Mouse (Mus musculus) limb, embryonic 12.5 days (tissue): Measurements from ENCODE around the gene Timp2. TPM values are rescaled to one million over a fixed set of nuclear protein-coding genes. Genes with fewer than 3 reads are reported as not detected.
"Not testable (repeated sequence)": the region's sequence is repeated elsewhere in the genome, so short reads cannot be mapped to it uniquely, and the experiment has no call there.

Experiments
- ATAC-seq: fragments of 200-750 bp; cut with Nextera tagmentation; 2 replicates; pipeline ENCODE4 v1.8.0; 2017; ENCODE audit warnings: low read depth, moderate TSS enrichment; ENCODE audit not compliant: insufficient number of reproducible peaks, insufficient read depth, low FRiP score, low TSS enrichment
- H3K27ac ChIP-seq: fragments of 300-500 bp; sonication (generic); 2 replicates; pipeline ENCODE4 v1.5.1; 2016; ENCODE audit warnings: mild to moderate bottlenecking, moderate library complexity
- H3K27me3 ChIP-seq: fragments of 300-500 bp; sonication (generic); 2 replicates; pipeline ENCODE4 v1.6.1; 2016; ENCODE audit warnings: mild to moderate bottlenecking, moderate library complexity
- H3K36me3 ChIP-seq: fragments of 300-500 bp; sonication (generic); 2 replicates; pipeline ENCODE4 v1.6.1; 2016; ENCODE audit warnings: mild to moderate bottlenecking, moderate library complexity
- H3K4me1 ChIP-seq: fragments of 300-500 bp; sonication (generic); replicated peaks from 2 replicates; pipeline ENCODE4 v1.6.1; 2016
- H3K4me2 ChIP-seq: fragments of 300-500 bp; sonication (generic); 2 replicates; pipeline ENCODE4 v1.6.1; 2016; ENCODE audit warnings: mild to moderate bottlenecking, moderate library complexity
- H3K4me3 ChIP-seq: fragments of 300-500 bp; sonication (generic); replicated peaks from 2 replicates; pipeline ENCODE4 v1.5.1; 2016; ENCODE audit warnings: mild to moderate bottlenecking
- H3K9ac ChIP-seq: fragments of 300-500 bp; sonication (generic); replicated peaks from 2 replicates; pipeline ENCODE4 v1.6.1; 2016; ENCODE audit warnings: mild to moderate bottlenecking, moderate library complexity
- H3K9me3 ChIP-seq: fragments of 300-500 bp; sonication (generic); 2 replicates; pipeline ENCODE4 v1.6.1; 2016; ENCODE audit warnings: mild to moderate bottlenecking, moderate library complexity
- WGBS: fragments of 180-500 bp; shearing (Covaris S2); methylation state at CpG from one replicate; pipeline ENCODE4 v1.1.7; 2016; 5-methylcytosine and 5-hydroxymethylcytosine counted together
- polyA plus RNA-seq: library from polyadenylated mRNA; unstranded; fragments of >200 nt; fragmentation: Nextera tagmentation; extraction: Ambion mirVana; gene quantifications from 2 replicates; pipeline ENCODE4 v1.2.1, GENCODE M21; 2016

Gene Timp2
- polyA plus RNA-seq, 1 experiment from 2014 or later: 77.6 TPM

GRCm38 (mm10) chr11:118321971-118322370, 33.6 kb downstream of the Timp2 start:
- Histone ChIP-seq H3K4me2 (no peak overlapping the region), H3K27me3 (no peaks in the 10 kb centered on the region), H3K36me3 (peaks cover 39% of the 10 kb centered on the region), H3K4me1 (peaks cover 50% of the 10 kb centered on the region), H3K9me3 (no peaks in the 10 kb centered on the region), H3K9ac (no peak overlapping the region), H3K27ac (0 out of 2 replicates have a peak overlapping the region, but pooled peaks have one; percentile 35), H3K4me3 (no peak overlapping the region)
- ATAC-seq: no peak
- WGBS: 63% methylated on average over 4 of the region's 4 CpGs

GRCm38 (mm10) chr11:118321500-118321899, 34.0 kb downstream of the Timp2 start:
- Histone ChIP-seq H3K4me3 (no peak overlapping the region), H3K27ac (peak overlapping the region; percentile 41; the same call in 1 of the 2 replicates), H3K4me2 (no peak overlapping the region), H3K9ac (no peak overlapping the region), H3K36me3 (peaks cover 43% of the 10 kb centered on the region), H3K27me3 (no peaks in the 10 kb centered on the region), H3K4me1 (peaks cover 45% of the 10 kb centered on the region), H3K9me3 (no peaks in the 10 kb centered on the region)
- WGBS: 50% methylated on average over 7 of the region's 7 CpGs
- no peak for ATAC-seq

GRCm38 (mm10) chr11:118318678-118319077, 36.9 kb downstream of the Timp2 start:
- H3K4me2 ChIP-seq: no peak overlapping the region
- no peak for ATAC-seq
- H3K27me3 ChIP-seq: no peaks in the 10 kb centered on the region
- H3K9me3 ChIP-seq: no peaks in the 10 kb centered on the region
- H3K9ac ChIP-seq: no peak overlapping the region
- WGBS: 58% methylated on average over 5 of the region's 5 CpGs
- H3K36me3 ChIP-seq: peaks cover 66% of the 10 kb centered on the region
- peaks cover 22% of the 10 kb centered on the region for H3K4me1 ChIP-seq
- no peak overlapping the region for H3K4me3 ChIP-seq
- H3K27ac ChIP-seq: no peak overlapping the region

GRCm38 (mm10) chr11:118317129-118317528, 38.4 kb downstream of the Timp2 start:
- Histone ChIP-seq H3K4me2 (no peak overlapping the region), H3K4me3 (no peak overlapping the region), H3K4me1 (peaks cover 10% of the 10 kb centered on the region), H3K36me3 (peaks cover 81% of the 10 kb centered on the region), H3K27ac (no peak overlapping the region), H3K9ac (no peak overlapping the region), H3K27me3 (no peaks in the 10 kb centered on the region), H3K9me3 (no peaks in the 10 kb centered on the region)
- 19% methylated on average over 7 of the region's 7 CpGs for WGBS
- no peak for ATAC-seq

GRCm38 (mm10) chr11:118316231-118316806, 39.2 kb downstream of the Timp2 start:
- 91% methylated on average over 8 of the region's 8 CpGs for WGBS
- H3K9ac ChIP-seq: no peak overlapping the region
- no peak overlapping the region for H3K4me3 ChIP-seq

GRCm38 (mm10) chr11:118312132-118312723, 43.3 kb downstream of the Timp2 start:
- ATAC-seq: no peak
- Histone ChIP-seq H3K27ac (no peak overlapping the region), H3K4me1 (no peaks in the 10 kb centered on the region), H3K4me2 (no peak overlapping the region), H3K9ac (no peak overlapping the region), H3K27me3 (no peaks in the 10 kb centered on the region), H3K9me3 (peaks cover 14% of the 10 kb centered on the region), H3K36me3 (peaks cover 92% of the 10 kb centered on the region), H3K4me3 (no peak overlapping the region)
- 77% methylated on average over 6 of the region's 6 CpGs for WGBS

More at GRCm38 (mm10) chr11:118316231-118316806, 39.2 kb downstream of the Timp2 start:
- no peak for ATAC-seq
- H3K36me3 ChIP-seq: peaks cover 90% of the 10 kb centered on the region
- no peaks in the 10 kb centered on the region for H3K27me3 ChIP-seq
- H3K4me2 ChIP-seq: no peak overlapping the region
- no peak overlapping the region for H3K27ac ChIP-seq
- peaks cover 2% of the 10 kb centered on the region; the same call in 1 of the 2 replicates for H3K4me1 ChIP-seq
- H3K9me3 ChIP-seq: no peaks in the 10 kb centered on the region

GRCm38 (mm10) chr11:118307962-118308361, 47.6 kb downstream of the Timp2 start:
- not testable (repeated sequence) for H3K4me1 ChIP-seq, H3K4me3 ChIP-seq, ATAC-seq, H3K4me2 ChIP-seq, H3K27ac ChIP-seq, H3K27me3 ChIP-seq, H3K9ac ChIP-seq
- Histone ChIP-seq H3K9me3 (peaks cover 14% of the 10 kb centered on the region), H3K36me3 (peaks cover 81% of the 10 kb centered on the region)
- 88% methylated on average over 2 of the region's 2 CpGs for WGBS

- ATAC-seq, H3K4me1 ChIP-seq, H3K4me3 ChIP-seq, H3K9me3 ChIP-seq, H3K27ac ChIP-seq, H3K4me2 ChIP-seq, H3K9ac ChIP-seq, H3K27me3 ChIP-seq: not testable (repeated sequence)
- H3K36me3 ChIP-seq: peaks cover 66% of the 10 kb centered on the region
- 93% methylated on average over 4 of the region's 4 CpGs for WGBS
Measured at GRCm38 (mm10) chr11:118303959-118304358, 51.6 kb downstream of the Timp2 start.

- H3K9me3 ChIP-seq: no peaks in the 10 kb centered on the region
- WGBS: 84% methylated on average over 2 of the region's 2 CpGs
- H3K4me3 ChIP-seq: no peak overlapping the region
- peaks cover 35% of the 10 kb centered on the region for H3K36me3 ChIP-seq
- no peak for ATAC-seq
- H3K27me3 ChIP-seq: no peaks in the 10 kb centered on the region
- H3K27ac ChIP-seq: no peak overlapping the region
- no peak overlapping the region for H3K4me2 ChIP-seq
- no peak overlapping the region for H3K9ac ChIP-seq
- H3K4me1 ChIP-seq: no peaks in the 10 kb centered on the region
Measured at GRCm38 (mm10) chr11:118298810-118299209, 56.7 kb downstream of the Timp2 start.

GRCm38 (mm10) chr11:118297967-118298366, 57.6 kb downstream of the Timp2 start:
- Histone ChIP-seq H3K9me3 (no peaks in the 10 kb centered on the region), H3K36me3 (peaks cover 26% of the 10 kb centered on the region), H3K4me2 (no peak overlapping the region), H3K27me3 (no peaks in the 10 kb centered on the region), H3K9ac (no peak overlapping the region), H3K4me1 (no peaks in the 10 kb centered on the region), H3K4me3 (no peak overlapping the region), H3K27ac (no peak overlapping the region)
- 76% methylated on average over 3 of the region's 3 CpGs for WGBS
- ATAC-seq: no peak

- H3K27ac ChIP-seq: no peak overlapping the region
- H3K9ac ChIP-seq: no peak overlapping the region
- WGBS: 83% methylated on average over 2 of the region's 2 CpGs
- no peak overlapping the region for H3K4me2 ChIP-seq
- no peaks in the 10 kb centered on the region for H3K9me3 ChIP-seq
- ATAC-seq: no peak
- no peak overlapping the region for H3K4me3 ChIP-seq
- H3K27me3 ChIP-seq: no peaks in the 10 kb centered on the region
- H3K4me1 ChIP-seq: peaks cover 4% of the 10 kb centered on the region
- 0 out of 2 replicates have a peak, but pooled peaks cover 3% of the 10 kb centered on the region for H3K36me3 ChIP-seq
Measured at GRCm38 (mm10) chr11:118295026-118295425, 60.5 kb downstream of the Timp2 start.

- Histone ChIP-seq H3K27me3 (no peaks in the 10 kb centered on the region), H3K36me3 (peaks cover 1% of the 10 kb centered on the region), H3K4me3 (no peak overlapping the region), H3K27ac (no peak overlapping the region), H3K4me2 (no peak overlapping the region), H3K9ac (no peak overlapping the region), H3K9me3 (no peaks in the 10 kb centered on the region), H3K4me1 (peaks cover 15% of the 10 kb centered on the region)
- ATAC-seq: no peak
- WGBS: 65% methylated on average over 6 of the region's 6 CpGs
Measured at GRCm38 (mm10) chr11:118292671-118293070, 62.9 kb downstream of the Timp2 start.
